In the genomic region with DNA sequence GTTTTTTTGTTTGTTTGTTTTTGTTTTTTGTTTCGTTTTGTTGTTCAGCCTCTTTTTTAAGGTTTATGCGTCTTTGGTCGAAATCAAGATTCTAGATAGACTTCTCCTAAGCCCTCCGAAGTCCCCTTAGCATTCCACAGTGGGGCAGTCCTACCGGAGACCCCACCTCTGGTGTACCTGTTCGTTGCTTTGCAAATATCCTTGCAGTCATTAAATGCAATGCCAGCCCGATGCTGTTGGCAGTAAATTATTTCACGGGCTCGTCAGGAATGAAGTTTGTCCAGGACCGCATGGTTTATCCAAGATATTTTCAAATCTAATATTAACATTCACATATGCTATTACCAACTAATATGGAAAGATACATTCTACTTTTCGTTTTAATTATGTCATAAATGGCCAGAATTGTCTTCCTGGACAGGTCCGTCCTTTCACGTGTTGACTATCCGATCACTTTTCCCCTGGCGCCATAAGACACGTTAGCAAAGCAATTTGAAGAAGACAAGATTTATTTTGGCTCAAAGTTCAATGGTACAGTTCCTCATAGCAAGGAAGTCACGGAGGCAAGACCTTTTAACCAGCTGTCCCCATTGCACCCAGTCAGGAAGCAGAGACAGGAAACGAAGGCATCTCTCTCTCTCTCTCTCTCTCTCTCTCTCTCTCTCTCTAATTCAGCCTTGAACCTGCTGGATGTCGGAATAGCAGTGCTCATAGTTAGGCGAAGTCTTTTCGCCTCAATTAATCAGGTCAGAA, we compare ENCODE assay signal across 8 mouse cellular contexts. TPM values are rescaled to one million over a fixed set of nuclear protein-coding genes. Genes with fewer than 3 reads are reported as not detected.
A peak's percentile ranks its signal among the peaks of the same experiment; 100 is the strongest.
DNase-seq lines count a peak whose midpoint lies in the region; ATAC-seq lines count a peak whose summit lies in the region.

No protein-coding gene starts in this region.

- H3K36me3 ChIP-seq in heart, embryonic 13.5 days: peaks cover 23% of the 10 kb centered on the region
- peaks cover 19% of the 10 kb centered on the region for H3K36me3 ChIP-seq in midbrain, embryonic 16.5 days (ENCODE audit: control insufficient read depth, insufficient read depth, low read length)

- peak; percentile 5 for DNase-seq in spleen, adult 12 weeks (ENCODE audit: low spot score)
- no peak for DNase-seq in spleen, adult 18-20 months
- DNase-seq in cerebellum, adult 8-10 months: peak; percentile 11
- peak; percentile 17 to 19 for DNase-seq in kidney, postnatal 36 days
- no peak for DNase-seq in left cerebral cortex, adult 18-20 months (ENCODE audit: low spot score in 2 of 2)
- DNase-seq in right cerebral cortex, postnatal 10 days (ENCODE audit: low spot score in 2 of 2): no peak

- WGBS in heart, embryonic 13.5 days: 21% methylated on average over 21 of the region's 21 CpGs
- 15% methylated on average over 21 of the region's 21 CpGs for WGBS in midbrain, embryonic 16.5 days

- peak overlapping the region; percentile 82 for H3K4me3 ChIP-seq in heart, embryonic 13.5 days
- peak overlapping the region; percentile 69 for H3K4me3 ChIP-seq in midbrain, embryonic 16.5 days (ENCODE audit: low read depth, low read length)

- H3K27ac ChIP-seq in heart, embryonic 13.5 days (replicated peaks): peak overlapping the region; percentile 67
- H3K27ac ChIP-seq in midbrain, embryonic 16.5 days (ENCODE audit: low read length): peak overlapping the region; percentile 82

- H3K4me2 ChIP-seq in heart, embryonic 13.5 days: peak overlapping the region; percentile 81
- peak overlapping the region; percentile 71 for H3K4me2 ChIP-seq in midbrain, embryonic 16.5 days (ENCODE audit: low read length)

- H3K27me3 ChIP-seq in heart, embryonic 13.5 days (replicated peaks): no peaks in the 10 kb centered on the region
- H3K27me3 ChIP-seq in midbrain, embryonic 16.5 days (ENCODE audit: control insufficient read depth, insufficient read depth, low read depth, low read length): no peaks in the 10 kb centered on the region

- peak overlapping the region; percentile 76 for H3K9ac ChIP-seq in heart, embryonic 13.5 days
- H3K9ac ChIP-seq in midbrain, embryonic 16.5 days (ENCODE audit: low read depth, low read length): peak overlapping the region; percentile 69

- H3K4me1 ChIP-seq in heart, embryonic 13.5 days: peaks cover 11% of the 10 kb centered on the region
- H3K4me1 ChIP-seq in midbrain, embryonic 16.5 days (ENCODE audit: control insufficient read depth, insufficient read depth, low read length): peaks cover 20% of the 10 kb centered on the region

- ATAC-seq in heart, embryonic 13.5 days (ENCODE audit: extremely low read depth, insufficient number of reproducible peaks, low FRiP score, low TSS enrichment): no peak
- peak; percentile 84 for ATAC-seq in midbrain, embryonic 16.5 days

- no peaks in the 10 kb centered on the region for H3K9me3 ChIP-seq in heart, embryonic 13.5 days
- H3K9me3 ChIP-seq in midbrain, embryonic 16.5 days (replicated peaks; ENCODE audit: control insufficient read depth, low read length, poor library complexity, severe bottlenecking): no peaks in the 10 kb centered on the region

RNA-seq across cellular contexts. Expression of gene Hspa13, which starts 0.5 kb away (rescaled TPM):
- 20.1 and 20.4 TPM in 2 replicates for polyA plus RNA-seq in heart, embryonic 13.5 days (2015; fragmentation: Nextera tagmentation; extraction: Ambion mirVana)
- 45.5 and 47.4 TPM in 2 replicates for polyA plus RNA-seq in midbrain, embryonic 16.5 days (2015; fragmentation: Nextera tagmentation; extraction: Ambion mirVana)
- total RNA-seq in left cerebral cortex, adult 18-20 months (2021): 10 to 100 TPM; 35.7 to 39.3 TPM

Comparison
In these comparisons a context has a peak if more than half of its experiments do, and no peak if none do; other contexts are left out.
1. DNase-seq: peak in spleen, adult 12 weeks (single experiment), cerebellum, adult 8-10 months (single experiment) and kidney, postnatal 36 days (2 of 2); none in spleen, adult 18-20 months (0 of 2), left cerebral cortex, adult 18-20 months (0 of 2) and right cerebral cortex, postnatal 10 days (0 of 2).